Mouse (Mus musculus) megakaryocyte-erythroid progenitor cell, adult 5-6 weeks (primary cell): Measurements from ENCODE around the gene Frs2. TPM values are rescaled to one million over a fixed set of nuclear protein-coding genes. Genes with fewer than 3 reads are reported as not detected.
"Not testable (repeated sequence)": the region's sequence is repeated elsewhere in the genome, so short reads cannot be mapped to it uniquely, and the experiment has no call there.

ENCODE experiments used
- ATAC-seq: replicated peaks from 2 replicates; pipeline ENCODE4 v1.8.0; 2016; ENCODE audit warnings: mild to moderate bottlenecking, inconsistent platforms; ENCODE audit not compliant: severe bottlenecking, poor library complexity, low FRiP score, low TSS enrichment
- total RNA-seq, 2 experiments: library from RNA; stranded (forward) in 1 of 2; stranded (reverse) in 1 of 2; fragments of 200-1000, 215-1000 nt in 1 of 2; fragments of >200 nt in 1 of 2; fragmentation: Nextera tagmentation in 1 of 2; gene quantifications; 2 replicates each; pipeline ENCODE4 v1.2.3; 2014 to 2017

Frs2 gene
- total RNA-seq, 2 experiments from 2014 or later = 20.7 to 22.9 TPM

DNA sequence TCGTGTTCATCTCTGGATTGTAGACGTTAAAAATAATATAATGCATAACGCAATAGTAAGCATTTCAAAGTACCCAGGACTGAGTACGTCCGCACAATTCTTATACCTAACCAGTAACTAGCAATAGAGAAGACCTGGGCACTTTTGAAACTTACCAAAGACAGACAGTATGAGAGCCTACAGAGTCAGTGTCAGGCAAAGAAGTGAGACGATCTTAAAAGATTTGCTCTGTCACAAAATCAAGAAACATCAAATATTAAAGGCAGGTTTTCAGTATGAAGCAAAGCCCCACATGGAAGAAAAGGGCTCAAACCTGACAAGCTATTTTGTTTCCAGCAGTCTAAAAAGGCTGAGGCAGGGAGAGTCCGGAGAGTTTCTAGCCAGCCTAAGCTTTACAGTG is 907 bp upstream of the Frs2 start:
- no peak for ATAC-seq

DNA sequence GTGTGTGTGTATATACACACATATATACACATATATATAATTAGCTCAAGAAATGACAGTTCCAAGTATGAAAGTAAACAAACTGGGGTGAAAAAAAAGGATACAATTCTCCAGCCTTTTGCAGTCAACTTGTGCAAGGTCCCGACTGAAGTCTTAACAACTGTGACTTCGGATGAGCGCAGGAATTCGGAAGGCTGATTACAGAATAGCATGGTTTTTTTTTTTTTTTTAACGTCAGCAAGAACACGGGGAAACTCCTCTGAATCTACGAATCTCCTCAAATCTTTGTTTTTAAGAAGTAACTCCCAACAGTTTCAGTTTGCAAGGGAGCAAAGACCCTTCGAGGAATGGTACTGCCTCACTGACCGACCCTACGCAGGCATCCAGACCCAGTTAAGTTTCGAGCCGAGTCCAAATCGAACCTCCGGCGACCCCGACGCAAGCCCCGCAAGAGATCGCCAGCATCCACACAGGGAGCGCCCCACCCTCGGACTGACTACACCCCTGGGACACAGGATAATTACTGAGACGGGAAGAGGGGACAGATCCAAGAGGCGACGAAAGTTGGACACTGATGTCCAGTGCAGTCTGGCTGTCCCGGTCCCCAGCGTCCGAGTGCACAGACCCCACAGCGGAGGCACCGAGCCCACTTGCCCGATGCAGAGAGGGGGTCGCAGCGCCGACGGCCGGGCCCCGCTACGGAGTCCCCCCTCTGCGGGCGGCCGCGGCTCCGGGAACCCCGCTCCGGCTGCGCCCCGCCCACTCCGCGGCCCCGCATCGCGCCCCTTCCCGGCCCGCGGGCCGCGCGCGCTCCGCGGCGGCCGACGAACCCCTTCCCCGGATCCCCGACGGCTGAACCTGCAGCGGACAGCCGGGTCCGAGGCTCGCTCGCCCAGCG is 622 bp downstream of the Frs2 start:
- ATAC-seq = no peak

DNA sequence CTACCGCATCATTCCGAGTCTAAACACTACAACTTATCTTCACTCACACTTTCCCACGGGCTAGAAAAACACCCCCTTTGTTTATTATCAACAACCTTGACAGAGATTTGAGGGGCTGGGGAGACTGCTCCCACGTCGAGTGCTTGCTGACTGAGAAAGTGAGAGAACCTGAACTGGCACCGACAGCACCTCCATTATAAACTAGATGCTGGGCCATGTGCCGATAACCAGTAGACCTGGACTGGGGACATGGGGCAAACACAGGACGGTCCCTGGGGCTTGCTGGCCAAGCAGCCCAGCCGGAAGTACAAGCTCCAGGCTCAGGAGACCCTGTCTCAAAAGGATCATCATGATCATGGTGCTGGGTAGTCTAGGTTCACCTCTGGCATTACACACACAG is 1.9 kb downstream of the Frs2 start:
- no peak for ATAC-seq

DNA sequence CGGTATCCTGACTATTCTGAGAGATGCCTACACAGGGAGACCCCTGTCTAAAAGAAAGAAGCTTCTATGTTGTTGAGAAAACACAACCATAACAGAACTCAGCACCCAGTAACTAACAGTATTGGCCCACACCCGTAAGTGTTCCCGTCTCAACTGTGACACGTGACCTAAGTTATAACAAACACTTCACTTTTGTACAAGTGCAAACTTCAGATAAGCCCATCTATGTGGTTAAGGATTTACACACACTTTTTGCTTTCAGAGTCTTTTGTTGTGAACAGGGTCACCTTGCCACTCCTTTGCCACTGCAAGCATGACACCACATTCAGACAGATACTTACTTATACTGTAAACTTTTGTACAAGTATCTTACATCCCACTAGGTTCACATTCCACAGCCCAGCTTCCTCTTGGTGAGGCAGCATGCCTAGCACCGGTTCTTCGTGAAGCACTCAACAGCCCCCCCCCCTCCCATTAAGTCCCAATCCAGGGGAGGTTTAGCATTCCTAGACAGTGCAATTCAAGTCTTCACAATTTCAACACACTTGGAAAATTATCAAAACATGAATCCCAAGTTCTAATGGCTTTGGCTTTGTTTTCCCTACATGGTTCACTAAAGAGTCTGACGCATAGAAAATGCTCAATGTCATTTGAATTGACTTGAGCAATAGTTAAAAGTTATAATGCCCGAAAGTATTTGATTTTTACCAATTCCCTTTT is 2.6 kb downstream of the Frs2 start:
- ATAC-seq = peak; percentile 56

DNA sequence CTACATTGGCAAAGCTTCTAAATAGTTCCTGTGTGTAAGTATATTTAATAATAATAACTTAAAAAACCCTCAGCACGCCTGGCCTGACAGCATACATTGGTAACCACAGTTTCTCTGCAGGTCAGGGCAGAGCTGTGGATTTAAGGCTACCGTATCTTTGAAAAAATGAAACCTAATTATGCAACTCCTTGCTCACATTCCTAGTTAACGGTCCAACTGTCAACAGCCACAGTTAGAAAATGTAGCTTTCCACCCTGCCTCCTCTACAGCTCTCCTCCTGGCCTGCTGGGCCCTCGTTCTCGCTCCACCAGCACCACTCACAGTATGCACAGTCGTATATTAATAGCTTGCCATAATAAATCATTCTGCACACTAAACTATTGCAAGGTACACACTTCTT is 3.7 kb downstream of the Frs2 start:
- no peak for ATAC-seq

DNA sequence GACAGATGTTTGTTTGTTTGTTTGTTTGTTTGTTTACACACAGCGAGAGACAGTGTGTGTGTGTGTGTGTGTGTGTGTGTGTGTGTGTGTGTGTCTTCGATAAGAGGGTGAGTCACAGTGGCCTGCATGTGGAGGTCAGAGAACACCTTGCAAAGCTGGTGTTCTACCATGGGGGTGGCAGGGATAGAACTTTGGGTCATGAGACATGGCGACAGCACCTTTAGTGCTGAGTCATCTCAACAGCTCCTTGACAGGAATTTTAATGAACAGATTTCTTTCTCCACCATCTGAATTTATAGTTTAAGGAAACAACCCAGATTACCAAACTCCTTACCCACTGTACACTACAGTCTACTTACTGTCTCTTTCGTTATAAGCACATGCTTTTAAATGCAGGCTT is 4.3 kb downstream of the Frs2 start:
- no peak for ATAC-seq

DNA sequence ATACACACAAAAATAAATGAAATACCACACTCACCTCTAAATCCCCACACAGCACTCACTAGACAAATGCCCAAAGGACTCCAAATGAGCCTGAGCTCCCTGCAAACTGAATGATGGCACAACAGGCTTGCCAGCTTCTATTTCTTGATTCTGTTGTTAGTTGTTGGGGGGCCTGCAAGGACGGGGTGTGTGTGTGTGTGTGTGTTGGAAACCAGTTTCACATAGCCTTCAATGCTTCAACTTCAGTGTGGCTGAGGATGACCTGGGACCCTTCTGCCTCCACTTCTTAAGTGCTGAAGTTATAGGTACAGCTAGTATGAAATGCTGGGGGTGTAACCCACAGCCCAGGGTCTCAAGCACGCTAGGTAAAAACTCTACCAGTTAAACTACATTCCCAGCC is 5.0 kb downstream of the Frs2 start:
- ATAC-seq = no peak

DNA sequence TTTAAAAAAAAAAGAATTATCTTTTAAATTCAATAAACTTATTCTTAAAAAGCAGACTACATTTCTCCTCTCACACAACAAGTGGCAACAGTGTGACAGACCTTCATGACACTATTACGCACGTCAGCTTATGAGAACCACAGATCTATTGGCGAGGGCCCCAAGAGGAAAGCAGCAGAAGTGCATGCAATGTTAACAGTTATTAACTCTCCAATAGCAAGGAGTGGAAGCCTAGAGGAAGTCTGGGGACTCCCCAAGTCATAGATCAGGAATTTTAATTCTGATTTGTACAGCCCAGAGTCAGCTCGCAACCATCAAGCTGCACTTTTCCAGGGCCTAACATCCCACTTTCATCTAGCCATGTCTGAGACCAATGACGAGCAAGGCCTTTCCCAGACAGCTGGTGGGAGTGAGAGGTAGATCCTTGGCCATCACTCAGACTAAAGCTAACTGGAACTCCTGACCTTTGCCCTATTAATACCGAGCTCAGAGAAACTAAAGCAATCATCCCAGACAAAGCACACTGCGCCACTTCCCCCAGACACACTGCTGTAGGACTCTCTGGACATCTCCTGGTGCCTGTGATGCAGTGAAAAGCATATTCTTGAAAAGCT is 6.3 kb downstream of the Frs2 start:
- no peak; the same call in 1 of the 2 replicates for ATAC-seq

DNA sequence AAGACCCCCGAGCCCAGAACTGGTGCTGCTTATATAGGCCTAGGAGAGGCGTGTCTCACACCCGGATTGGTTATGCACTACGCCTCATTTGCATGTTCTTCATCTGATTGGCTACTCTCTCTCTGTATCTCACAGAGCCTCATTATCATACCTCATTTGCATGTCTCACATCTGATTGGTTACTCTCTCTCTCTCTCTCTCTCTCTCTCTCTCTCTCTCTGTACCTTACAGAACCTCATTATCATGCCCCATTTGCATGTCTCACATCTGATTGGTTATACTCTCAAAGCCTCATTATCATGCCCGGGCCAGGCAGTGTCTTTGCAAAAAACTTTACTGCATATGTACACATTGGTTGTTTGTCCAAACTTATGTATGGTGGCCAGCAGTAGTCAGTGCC is 16.8 kb downstream of the Frs2 start:
- not testable (repeated sequence) for ATAC-seq

DNA sequence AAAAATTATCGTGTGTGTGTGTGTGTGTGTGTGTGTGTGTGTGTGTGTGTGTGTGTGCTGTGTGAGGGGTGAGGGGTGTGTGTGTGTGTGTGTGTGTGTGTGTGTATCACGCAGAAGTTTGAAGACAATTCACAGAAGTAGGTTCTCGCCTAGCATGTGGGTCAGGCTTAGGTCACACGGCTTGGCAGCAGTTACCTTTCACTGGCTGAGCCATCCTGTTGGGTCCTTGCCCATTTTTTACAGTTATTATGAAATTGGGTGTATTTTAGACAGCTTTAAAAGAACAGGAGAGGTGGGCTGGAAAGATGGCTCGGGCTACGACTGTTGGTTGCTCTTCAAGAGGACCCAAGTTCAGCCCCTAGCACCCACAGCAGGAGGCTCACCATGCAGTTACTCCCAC is 18.3 kb downstream of the Frs2 start:
- no peak for ATAC-seq

DNA sequence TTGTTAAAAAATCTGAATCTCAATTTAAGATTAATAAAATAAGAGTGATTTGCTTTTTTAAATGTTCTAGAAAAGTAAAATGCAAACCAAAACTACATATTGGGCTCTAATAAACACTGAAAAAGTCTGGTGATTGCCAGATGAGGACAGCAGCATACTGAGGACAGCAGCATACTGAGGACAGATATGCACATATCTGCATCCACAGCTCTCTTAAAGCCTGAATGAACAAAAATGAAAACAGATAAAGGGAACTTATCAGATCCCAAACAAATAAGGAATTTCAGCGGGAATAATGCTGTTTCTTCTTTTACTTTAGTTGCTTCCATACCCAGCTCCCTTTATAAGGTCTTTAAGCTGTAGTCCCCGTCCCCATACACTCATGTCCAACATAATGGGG is 19.6 kb downstream of the Frs2 start:
- 0 out of 2 replicates have a peak, but pooled peaks have one; percentile 44 for ATAC-seq

DNA sequence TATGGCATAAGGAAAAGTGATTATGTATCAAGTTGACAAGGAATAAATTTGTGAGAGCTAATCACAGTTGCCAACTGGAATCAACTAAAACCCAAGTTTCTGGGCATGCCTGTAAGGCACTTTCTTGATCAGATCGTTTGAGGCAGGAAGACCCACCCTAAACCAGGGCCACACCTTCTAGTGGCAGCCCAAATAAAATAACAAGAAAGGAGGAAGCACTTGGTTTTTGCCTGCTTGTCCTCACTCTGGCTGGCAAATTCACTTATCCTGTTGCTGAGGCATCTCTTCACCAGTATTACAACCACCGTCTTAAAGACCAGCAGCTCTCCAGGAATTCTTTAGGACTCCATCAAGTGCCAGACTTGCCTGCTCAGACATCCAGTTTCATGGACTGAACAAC is 20.9 kb downstream of the Frs2 start:
- peak; percentile 58 for ATAC-seq

DNA sequence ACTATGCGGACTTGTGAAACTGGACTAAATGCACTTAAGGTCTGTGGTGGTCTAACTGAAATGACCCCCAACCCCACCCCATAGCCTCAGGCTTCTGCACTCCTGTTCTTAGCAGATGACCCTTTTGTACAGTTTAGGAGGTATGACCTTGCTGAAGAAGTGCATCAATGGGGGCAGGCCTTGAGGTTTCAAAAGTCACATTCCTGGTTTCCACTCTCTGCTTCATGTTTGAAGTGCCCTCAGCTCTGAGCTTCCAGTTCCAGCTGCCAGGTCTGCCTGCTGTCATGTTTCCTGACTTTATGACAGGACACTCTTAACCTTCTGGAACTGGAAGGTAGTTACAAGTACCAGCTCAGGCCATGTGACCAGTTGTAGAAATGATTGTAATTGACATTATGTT is 21.6 kb downstream of the Frs2 start:
- ATAC-seq = no peak

DNA sequence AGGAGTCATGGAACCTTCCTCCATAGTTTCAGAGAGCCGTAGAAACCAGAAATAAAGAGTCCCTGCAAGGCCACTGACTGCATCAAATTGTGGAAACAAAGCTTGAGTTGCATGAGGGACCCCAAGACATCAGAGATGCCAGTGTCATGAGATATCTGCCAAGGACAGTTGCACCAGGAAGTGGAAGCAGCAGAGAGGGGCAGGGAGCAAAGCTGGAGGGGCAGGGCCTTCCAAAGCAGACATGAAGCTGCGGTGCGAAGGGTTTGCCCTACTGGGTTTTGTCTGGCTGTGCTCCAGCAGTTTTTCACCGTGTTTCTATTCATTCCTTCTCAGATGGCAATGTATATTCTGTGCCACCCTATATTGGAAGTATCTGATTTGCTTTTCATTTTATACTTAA is 22.1 kb downstream of the Frs2 start:
- ATAC-seq = peak; percentile 55; the same call in 1 of the 2 replicates

DNA sequence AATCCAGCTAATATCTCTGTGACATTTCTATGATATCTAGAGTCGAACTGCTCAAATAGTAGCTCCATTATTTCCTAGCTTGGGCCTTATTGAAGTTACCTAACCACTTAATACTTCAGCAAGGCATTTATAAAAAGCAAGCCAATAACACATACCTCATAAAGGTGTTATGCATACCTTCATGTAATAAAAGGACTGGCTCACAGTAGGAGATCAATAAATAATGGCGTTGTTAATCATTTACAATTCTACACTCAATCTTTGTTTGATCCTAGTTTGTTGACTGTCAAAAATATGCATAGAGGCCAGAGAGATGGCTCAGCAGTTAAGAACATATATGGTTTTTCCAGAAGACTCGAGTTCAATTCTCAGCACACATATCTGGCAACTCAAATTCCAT is 26.9 kb downstream of the Frs2 start:
- no peak for ATAC-seq

DNA sequence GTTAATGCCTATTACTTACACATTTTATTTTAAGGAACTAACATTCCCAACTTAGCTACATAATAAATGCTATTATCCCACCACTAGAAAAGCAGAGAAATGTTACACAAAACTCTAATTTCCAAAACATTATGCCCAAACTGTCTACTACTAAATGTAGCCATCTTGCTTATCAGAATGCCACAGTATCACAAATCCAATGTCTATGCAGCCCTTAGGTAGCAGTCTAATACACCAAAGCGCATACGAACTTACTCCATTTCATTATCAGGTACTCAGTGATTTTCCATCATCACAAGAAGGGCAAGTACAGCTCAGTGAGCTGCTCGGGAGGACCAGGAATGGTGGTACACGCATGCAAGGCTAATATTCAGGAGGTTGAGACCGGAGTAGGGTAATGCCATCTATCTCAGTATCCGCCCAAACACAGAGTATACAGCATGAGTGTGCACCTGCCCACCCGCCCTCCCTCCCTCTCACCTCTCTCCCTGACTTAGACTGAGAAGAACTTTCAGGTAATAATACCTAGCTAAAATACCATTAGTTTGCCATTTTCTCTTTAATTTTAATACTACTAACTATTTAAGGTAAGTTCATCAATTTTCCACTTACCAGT is 28.2 kb downstream of the Frs2 start:
- peak; percentile 20; the same call in 1 of the 2 replicates for ATAC-seq

DNA sequence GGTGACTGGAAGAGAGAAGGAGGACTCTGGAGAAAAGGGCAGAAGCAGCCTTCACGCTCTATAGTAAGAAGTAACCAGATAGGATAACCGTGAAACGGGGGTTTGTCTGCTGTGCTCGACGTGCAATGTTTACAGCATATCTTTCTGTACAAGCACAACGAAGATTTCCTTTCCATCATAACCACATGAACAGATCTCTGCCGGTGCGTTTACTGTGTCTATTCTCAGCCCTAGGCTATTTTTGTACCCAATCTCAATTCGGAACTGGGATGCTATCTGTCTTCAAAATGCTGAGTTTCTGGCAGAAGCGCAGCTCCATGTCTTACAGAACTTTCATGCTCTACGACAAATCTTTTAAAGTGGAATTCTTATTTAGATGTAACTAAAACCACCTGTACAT is 28.8 kb downstream of the Frs2 start:
- ATAC-seq = peak; percentile 61

DNA sequence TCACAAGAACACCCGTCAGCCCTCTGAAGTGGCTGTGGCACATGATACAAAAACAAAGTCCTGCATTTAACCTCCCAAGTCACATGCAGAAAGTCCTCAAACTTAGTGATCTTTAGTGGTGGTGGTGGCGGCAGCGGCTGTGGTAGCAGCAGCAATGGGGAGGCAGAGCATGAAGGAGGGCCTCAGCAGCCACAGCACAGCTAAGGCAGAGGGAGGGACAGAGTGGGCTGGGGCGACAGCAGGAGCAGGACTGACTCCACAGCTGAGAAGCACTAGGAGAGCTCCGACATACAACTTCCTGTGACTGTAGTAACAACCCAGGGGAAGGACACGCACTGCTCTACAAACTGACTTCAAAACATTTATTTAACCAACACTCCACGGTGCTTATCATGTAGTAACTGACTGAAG is 29.9 kb downstream of the Frs2 start:
- no peak; the same call in 1 of the 2 replicates for ATAC-seq

DNA sequence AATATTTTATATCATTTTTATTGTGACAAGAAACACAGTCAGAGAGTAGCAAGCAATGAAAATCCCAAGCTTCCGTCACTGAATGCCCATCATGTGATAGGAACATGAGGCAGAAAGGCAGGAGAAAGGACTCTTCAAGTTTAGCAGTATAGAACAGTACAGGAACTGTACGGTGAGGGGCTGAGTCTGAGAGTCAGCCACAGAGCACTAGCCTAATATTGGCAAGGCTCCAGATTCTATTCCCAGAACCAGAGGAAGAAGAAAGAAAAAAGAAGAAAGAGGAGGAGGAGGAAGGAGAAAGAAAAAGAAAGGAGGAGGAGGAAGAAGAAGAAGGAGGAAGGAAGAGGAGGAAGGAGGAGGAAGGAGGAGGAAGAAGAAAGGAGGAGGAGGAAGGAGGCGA is 32.7 kb downstream of the Frs2 start:
- ATAC-seq = no peak

DNA sequence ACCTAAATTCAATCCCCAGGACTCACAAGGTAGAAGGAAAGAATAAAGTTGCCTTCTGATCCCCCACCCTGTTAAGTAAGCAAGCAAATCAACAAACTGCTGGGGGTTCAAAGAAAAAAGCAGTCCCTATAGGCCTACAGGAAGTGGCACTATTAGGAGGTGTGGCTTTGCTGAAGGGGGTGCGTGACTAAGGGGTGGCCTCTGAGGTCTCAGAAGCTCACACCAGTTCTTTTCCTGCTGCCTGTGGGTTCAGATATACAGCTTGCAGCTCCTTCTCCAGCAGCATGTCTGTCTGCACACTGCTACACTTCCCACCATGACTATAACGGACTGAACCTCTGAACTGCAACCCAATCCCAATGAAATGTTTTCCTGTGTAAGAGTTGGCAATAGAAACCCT is 35.8 kb downstream of the Frs2 start:
- ATAC-seq = peak; percentile 78
